Comparison of ENCODE assay signal across 8 mouse cellular contexts in the genomic region with DNA sequence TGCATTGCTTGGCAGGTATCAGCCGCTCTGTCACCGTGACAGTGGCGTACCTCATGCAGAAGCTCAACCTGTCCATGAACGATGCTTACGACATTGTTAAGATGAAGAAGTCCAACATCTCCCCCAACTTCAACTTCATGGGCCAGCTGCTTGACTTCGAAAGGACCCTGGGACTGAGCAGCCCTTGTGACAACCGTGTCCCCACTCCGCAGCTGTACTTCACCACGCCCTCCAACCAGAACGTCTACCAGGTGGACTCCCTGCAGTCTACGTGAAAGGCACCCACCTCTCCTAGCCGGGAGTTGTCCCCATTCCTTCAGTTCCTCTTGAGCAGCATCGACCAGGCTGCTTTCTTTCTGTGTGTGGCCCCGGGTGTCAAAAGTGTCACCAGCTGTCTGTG. TPM values are rescaled to one million over a fixed set of nuclear protein-coding genes. Genes with fewer than 3 reads are reported as not detected.
A peak's percentile ranks its signal among the peaks of the same experiment; 100 is the strongest.
DNase-seq lines count a peak whose midpoint lies in the region; ATAC-seq and TF ChIP-seq lines count a peak whose summit lies in the region.

No protein-coding gene starts in this region.

- H3K4me1 ChIP-seq in brown adipose tissue, adult 24 weeks (ENCODE audit: control insufficient read depth, insufficient read depth, insufficient read length, low read length), result peaks cover 16% of the 10 kb centered on the region
- H3K4me1 ChIP-seq in heart, embryonic 14.5 days (ENCODE audit: control insufficient read depth in 2 of 2, insufficient read depth in 2 of 2, low read length in 2 of 2), result peaks cover 19 to 36% of the 10 kb centered on the region in 2 experiments
- H3K4me1 ChIP-seq in liver, embryonic 15.5 days (replicated peaks), result peaks cover 26% of the 10 kb centered on the region
- H3K4me1 ChIP-seq in stomach, postnatal 0 days (replicated peaks; ENCODE audit: control insufficient read depth, insufficient read depth), result no peaks in the 10 kb centered on the region

- no peak for ATAC-seq in heart, embryonic 14.5 days (ENCODE audit: insufficient number of reproducible peaks, insufficient read depth, low FRiP score, low read depth)
- ATAC-seq in liver, embryonic 15.5 days (ENCODE audit: insufficient read depth), result no peak
- ATAC-seq in stomach, postnatal 0 days (ENCODE audit: low FRiP score, low TSS enrichment), result no peak

- peak overlapping the region; percentile 75 for H3K4me2 ChIP-seq in heart, embryonic 14.5 days (ENCODE audit: low read length)
- H3K4me2 ChIP-seq in liver, embryonic 15.5 days, result peak overlapping the region; percentile 66
- H3K4me2 ChIP-seq in stomach, postnatal 0 days (replicated peaks; ENCODE audit: low read depth), result peak overlapping the region; percentile 61

- 32% methylated on average over 14 of the region's 14 CpGs for WGBS in heart, embryonic 14.5 days
- WGBS in liver, embryonic 15.5 days (ENCODE audit: insufficient replicate concordance), result 36% methylated on average over 14 of the region's 14 CpGs
- WGBS in stomach, postnatal 0 days, result 50% methylated on average over 14 of the region's 14 CpGs

- DNase-seq in layer of hippocampus, adult 9-11 months, result peak; percentile 21
- no peak for DNase-seq in layer of hippocampus, adult 18-20 months (ENCODE audit: low spot score in 2 of 2)
- DNase-seq in stomach, postnatal 0 days (ENCODE audit: low spot score), result no peak
- DNase-seq in thymus, postnatal 4 days, result no peak
- no peak for DNase-seq in embryo, embryonic 9.5 days (ENCODE audit: extremely low spot score)

- peak overlapping the region; percentile 82 for H3K4me3 ChIP-seq in brown adipose tissue, adult 24 weeks (ENCODE audit: insufficient read depth, low read depth, low read length)
- H3K4me3 ChIP-seq in heart, embryonic 14.5 days (ENCODE audit: control insufficient read depth in 1 of 2, insufficient read depth in 1 of 2, low read depth in 1 of 2, low read length in 2 of 2), result peak overlapping the region; percentile 59 to 90
- H3K4me3 ChIP-seq in liver, embryonic 15.5 days (replicated peaks), result peak overlapping the region; percentile 62
- peak overlapping the region; percentile 77 for H3K4me3 ChIP-seq in stomach, postnatal 0 days (ENCODE audit: low read depth, low read length)

- peak overlapping the region; percentile 90 for H3K9ac ChIP-seq in heart, embryonic 14.5 days (ENCODE audit: low read length)
- peak overlapping the region; percentile 8; the same call in 1 of the 2 replicates for H3K9ac ChIP-seq in liver, embryonic 15.5 days
- peak overlapping the region; percentile 45 for H3K9ac ChIP-seq in stomach, postnatal 0 days (ENCODE audit: low read length)

- no peaks in the 10 kb centered on the region for H3K9me3 ChIP-seq in heart, embryonic 14.5 days (ENCODE audit: control insufficient read depth, low read length)
- H3K9me3 ChIP-seq in liver, embryonic 15.5 days (replicated peaks), result no peaks in the 10 kb centered on the region
- no peaks in the 10 kb centered on the region for H3K9me3 ChIP-seq in stomach, postnatal 0 days (ENCODE audit: control insufficient read depth, low read length)

- no peak for TF ChIP-seq CTCF in stomach, postnatal 0 days (IDR thresholded peaks at IDR 0.05; ENCODE audit: low read depth)

- H3K27me3 ChIP-seq in heart, embryonic 14.5 days (ENCODE audit: control insufficient read depth, insufficient read depth, low read length), result no peaks in the 10 kb centered on the region
- peaks cover 54% of the 10 kb centered on the region for H3K27me3 ChIP-seq in liver, embryonic 15.5 days
- no peaks in the 10 kb centered on the region for H3K27me3 ChIP-seq in stomach, postnatal 0 days (ENCODE audit: control insufficient read depth, insufficient read depth, low read length)

- no peak for TF ChIP-seq EP300 in stomach, postnatal 0 days (optimal IDR thresholded peaks at IDR 0.05)

- peaks cover 23% of the 10 kb centered on the region for H3K36me3 ChIP-seq in heart, embryonic 14.5 days (ENCODE audit: control insufficient read depth, insufficient read depth, low read length)
- 0 out of 2 replicates have a peak, but pooled peaks cover 6% of the 10 kb centered on the region for H3K36me3 ChIP-seq in liver, embryonic 15.5 days (replicated peaks)
- no peaks in the 10 kb centered on the region for H3K36me3 ChIP-seq in stomach, postnatal 0 days (ENCODE audit: control insufficient read depth, insufficient read depth, low read length)

- H3K27ac ChIP-seq in brown adipose tissue, adult 24 weeks (replicated peaks; ENCODE audit: low read depth, low read length), result peak overlapping the region; percentile 93
- H3K27ac ChIP-seq in heart, embryonic 14.5 days (replicated peaks in 1 of 2; ENCODE audit: control insufficient read depth in 1 of 2, insufficient read depth in 1 of 2, low read depth in 2 of 2, low read length in 2 of 2), result peak overlapping the region; percentile 17 to 96
- H3K27ac ChIP-seq in liver, embryonic 15.5 days (replicated peaks), result 0 out of 2 replicates have a peak overlapping the region, but pooled peaks have one; percentile 7
- H3K27ac ChIP-seq in stomach, postnatal 0 days (replicated peaks), result peak overlapping the region; percentile 67

RNA-seq across cellular contexts. Expression of gene Dusp6, which starts 3.0 kb away (rescaled TPM):
- total RNA-seq in layer of hippocampus, adult 18-20 months (2021), result 10 to 100 TPM; 80.3 to 83.0 TPM
- 47.6 and 47.7 TPM in 2 replicates for polyA plus RNA-seq in brown adipose tissue, adult 24 weeks (2012; ENCODE audit: insufficient read depth, insufficient read length, missing spikeins)
- 42.4 and 43.4 TPM in 2 replicates for polyA plus RNA-seq in heart, embryonic 14.5 days (2014; fragmentation: Nextera tagmentation; extraction: Ambion mirVana)
- 19.1 and 25.6 TPM in 2 replicates for polyA plus RNA-seq in liver, embryonic 15.5 days (2015; fragmentation: Nextera tagmentation; extraction: Ambion mirVana)
- polyA plus RNA-seq in stomach, postnatal 0 days (2015; fragmentation: Nextera tagmentation; extraction: Ambion mirVana), result 17.4 and 18.7 TPM in 2 replicates

Comparison
In these comparisons a context has a peak if more than half of its experiments do, and no peak if none do; other contexts are left out.
1. H3K27ac ChIP-seq: peak in every context shown above with its lines; median percentile 93 in brown adipose tissue, adult 24 weeks; 67 in stomach, postnatal 0 days; 56 in heart, embryonic 14.5 days; 7 in liver, embryonic 15.5 days.
2. H3K9ac ChIP-seq: peak in every context shown above with its lines; median percentile 90 in heart, embryonic 14.5 days; 45 in stomach, postnatal 0 days; 8 in liver, embryonic 15.5 days.